Mouse (Mus musculus) retina, postnatal 1 day (tissue): ENCODE data around the gene Olfr813.
"Not testable (repeated sequence)": the region's sequence is repeated elsewhere in the genome, so short reads cannot be mapped to it uniquely, and the experiment has no call there.

Source experiments
- DNase-seq: peaks from one replicate; pipeline ENCODE4 v3.0.0-alpha.2; 2012

Olfr813 gene

GRCm38 (mm10) chr10:129855067-129855466, at the start of gene Olfr813:
Gene Olfr813 (plus strand): TSS chr10:129855367.
- no peak for DNase-seq

GRCm38 (mm10) chr10:129845994-129846393, 9.2 kb upstream of the Olfr813 start, which contains the start of gene Olfr812:
Gene Olfr812 (minus strand): TSS chr10:129846094.
- no peak for DNase-seq

- no peak for DNase-seq
Measured at GRCm38 (mm10) chr10:129847343-129847742, 7.8 kb upstream of the Olfr813 start.

- not testable (repeated sequence) for DNase-seq
Measured at GRCm38 (mm10) chr10:129879751-129880150, 24.6 kb downstream of the Olfr813 start, which contains the start of gene Olfr814. Gene Olfr814 (minus strand): TSS chr10:129879851.

- DNase-seq = not testable (repeated sequence)
Measured at GRCm38 (mm10) chr10:129885496-129885895, 30.3 kb downstream of the Olfr813 start.

GRCm38 (mm10) chr10:129885934-129886333, 30.8 kb downstream of the Olfr813 start:
- DNase-seq = no peak

GRCm38 (mm10) chr10:129905767-129906166, 50.6 kb downstream of the Olfr813 start, which contains the start of gene Olfr815:
Gene Olfr815 (minus strand): TSS chr10:129905867.
- not testable (repeated sequence) for DNase-seq
